8 mouse cellular contexts compared by ENCODE assay signal in genomic region chr1:161976255-161977182, GRCm38 (mm10). TPM values are rescaled to one million over a fixed set of nuclear protein-coding genes. Genes with fewer than 3 reads are reported as not detected.
DNase-seq lines count a peak whose midpoint lies in the region; ATAC-seq and TF ChIP-seq lines count a peak whose summit lies in the region.

No protein-coding gene starts in this region.

- H3K4me1 ChIP-seq in E14TG2a.4 (replicated peaks; ENCODE audit: low read depth, low read length) = peaks cover 18% of the 10 kb centered on the region
- H3K4me1 ChIP-seq in forebrain, embryonic 10.5 days = peaks cover 31% of the 10 kb centered on the region
- no peaks in the 10 kb centered on the region for H3K4me1 ChIP-seq in heart, postnatal 0 days (ENCODE audit: control insufficient read depth, insufficient read depth)
- H3K4me1 ChIP-seq in liver, embryonic 16.5 days (ENCODE audit: control insufficient read depth, low read depth, low read length) = peaks cover 8% of the 10 kb centered on the region
- no peaks in the 10 kb centered on the region for H3K4me1 ChIP-seq in neural tube, embryonic 14.5 days (ENCODE audit: control insufficient read depth, insufficient read depth, low read length)
- H3K4me1 ChIP-seq in testis, adult 2 months (ENCODE audit: control insufficient read depth, insufficient read depth, low read length) = peaks cover 12% of the 10 kb centered on the region

- peak overlapping the region; percentile 16; the same call in 1 of the 2 replicates for H3K9ac ChIP-seq in heart, postnatal 0 days (replicated peaks; ENCODE audit: low read depth, low read length)
- no peak overlapping the region for H3K9ac ChIP-seq in liver, embryonic 16.5 days (ENCODE audit: low read depth, low read length)
- H3K9ac ChIP-seq in neural tube, embryonic 14.5 days (replicated peaks; ENCODE audit: low read depth, low read length) = no peak overlapping the region

- H3K4me3 ChIP-seq in E14TG2a.4 (replicated peaks; ENCODE audit: low read length) = peak overlapping the region; percentile 32; the same call in 1 of the 2 replicates
- no peak overlapping the region for H3K4me3 ChIP-seq in forebrain, embryonic 10.5 days
- no peak overlapping the region for H3K4me3 ChIP-seq in heart, postnatal 0 days (ENCODE audit: low read depth, low read length)
- H3K4me3 ChIP-seq in liver, embryonic 16.5 days (ENCODE audit: low read depth, low read length) = no peak overlapping the region
- H3K4me3 ChIP-seq in neural tube, embryonic 14.5 days (ENCODE audit: low read depth, low read length) = no peak overlapping the region
- peak overlapping the region; percentile 58 for H3K4me3 ChIP-seq in testis, adult 2 months (ENCODE audit: control insufficient read depth, low read depth, low read length)

- no peaks in the 10 kb centered on the region for H3K9me3 ChIP-seq in E14TG2a.4 (ENCODE audit: low read length)
- H3K9me3 ChIP-seq in forebrain, embryonic 10.5 days = no peaks in the 10 kb centered on the region
- no peaks in the 10 kb centered on the region for H3K9me3 ChIP-seq in heart, postnatal 0 days (replicated peaks; ENCODE audit: control insufficient read depth, low read length)
- H3K9me3 ChIP-seq in liver, embryonic 16.5 days (replicated peaks; ENCODE audit: control insufficient read depth, low read length) = no peaks in the 10 kb centered on the region
- H3K9me3 ChIP-seq in neural tube, embryonic 14.5 days (ENCODE audit: control insufficient read depth, low read length) = no peaks in the 10 kb centered on the region

- peak overlapping the region; percentile 37; the same call in 1 of the 2 replicates for H3K27ac ChIP-seq in forebrain, embryonic 10.5 days
- H3K27ac ChIP-seq in heart, postnatal 0 days (ENCODE audit: low read depth) = no peak overlapping the region
- H3K27ac ChIP-seq in liver, embryonic 16.5 days (ENCODE audit: low read length) = no peak overlapping the region
- no peak overlapping the region for H3K27ac ChIP-seq in neural tube, embryonic 14.5 days (ENCODE audit: low read depth, low read length)
- no peak overlapping the region for H3K27ac ChIP-seq in testis, adult 2 months (ENCODE audit: control insufficient read depth, insufficient read depth, low read depth, low read length)

- peaks cover 3% of the 10 kb centered on the region for H3K27me3 ChIP-seq in E14TG2a.4 (ENCODE audit: insufficient read depth, low read length)
- H3K27me3 ChIP-seq in forebrain, embryonic 10.5 days (ENCODE audit: poor library complexity, severe bottlenecking) = no peaks in the 10 kb centered on the region
- H3K27me3 ChIP-seq in heart, postnatal 0 days (ENCODE audit: control insufficient read depth, insufficient read depth, low read length) = no peaks in the 10 kb centered on the region
- no peaks in the 10 kb centered on the region for H3K27me3 ChIP-seq in liver, embryonic 16.5 days (ENCODE audit: control insufficient read depth, insufficient read depth, low read depth, low read length)
- H3K27me3 ChIP-seq in neural tube, embryonic 14.5 days (ENCODE audit: control insufficient read depth, insufficient read depth, low read length) = no peaks in the 10 kb centered on the region
- no peaks in the 10 kb centered on the region for H3K27me3 ChIP-seq in testis, adult 2 months (ENCODE audit: control insufficient read depth, insufficient read depth, low read length)

- no peak for TF ChIP-seq POLR2A in testis, adult 2 months (IDR thresholded peaks at IDR 0.05; ENCODE audit: control insufficient read depth, low read depth, low read length)

- TF ChIP-seq EP300 in heart, postnatal 0 days (IDR thresholded peaks at IDR 0.05; ENCODE audit: low read depth) = no peak

- WGBS in forebrain, embryonic 10.5 days = 50% methylated on average over 16 of the region's 16 CpGs
- 41% methylated on average over 16 of the region's 16 CpGs for WGBS in heart, postnatal 0 days
- WGBS in liver, embryonic 16.5 days (ENCODE audit: insufficient replicate concordance) = 40% methylated on average over 16 of the region's 16 CpGs
- 52% methylated on average over 16 of the region's 16 CpGs for WGBS in neural tube, embryonic 14.5 days

- no peak overlapping the region for H3K4me2 ChIP-seq in heart, postnatal 0 days (ENCODE audit: low read depth, low read length)
- H3K4me2 ChIP-seq in liver, embryonic 16.5 days (ENCODE audit: low read depth, low read length) = no peak overlapping the region
- no peak overlapping the region for H3K4me2 ChIP-seq in neural tube, embryonic 14.5 days (ENCODE audit: low read depth, low read length)

- no peaks in the 10 kb centered on the region for H3K36me3 ChIP-seq in E14TG2a.4 (ENCODE audit: insufficient read depth, low read length)
- no peaks in the 10 kb centered on the region for H3K36me3 ChIP-seq in forebrain, embryonic 10.5 days (replicated peaks)
- no peaks in the 10 kb centered on the region for H3K36me3 ChIP-seq in heart, postnatal 0 days (replicated peaks; ENCODE audit: control insufficient read depth, insufficient read depth, low read length)
- H3K36me3 ChIP-seq in liver, embryonic 16.5 days (ENCODE audit: control insufficient read depth, insufficient read depth) = no peaks in the 10 kb centered on the region
- no peaks in the 10 kb centered on the region for H3K36me3 ChIP-seq in neural tube, embryonic 14.5 days (ENCODE audit: control insufficient read depth, insufficient read depth, low read length)
- no peaks in the 10 kb centered on the region for H3K36me3 ChIP-seq in testis, adult 2 months (ENCODE audit: control insufficient read depth, insufficient read depth, low read length)

- peak; percentile 47; the same call in 1 of the 2 replicates for ATAC-seq in heart, postnatal 0 days (ENCODE audit: insufficient read depth, low read depth)
- peak; percentile 62 for ATAC-seq in liver, embryonic 16.5 days (ENCODE audit: low read depth)
- peak; percentile 61 for ATAC-seq in neural tube, embryonic 14.5 days (ENCODE audit: low read depth)

- peak; percentile 61 for TF ChIP-seq CTCF in E14TG2a.4 (conservative IDR thresholded peaks at IDR 0.05; ENCODE audit: low read length)
- TF ChIP-seq CTCF in heart, postnatal 0 days (IDR thresholded peaks at IDR 0.05; ENCODE audit: low read depth) = peak; percentile 98
- TF ChIP-seq CTCF in testis, adult 2 months (IDR thresholded peaks at IDR 0.05; ENCODE audit: control insufficient read depth, insufficient read depth, insufficient replicate concordance, low read depth, low read length) = peak; percentile 38; the same call in 1 of the 2 replicates

- DNase-seq in c-Kit-positive CD71-negative TER-119-negative erythroid progenitor cells, embryonic 14.5 days (ENCODE audit: low read depth) = peak; percentile 92
- peak; percentile 69 for DNase-seq in forebrain, embryonic 10.5 days (ENCODE audit: extremely low spot score, low spot score)
- peak; percentile 89 for DNase-seq in heart, postnatal 0 days (ENCODE audit: low spot score)
- peak; percentile 86 to 88 for DNase-seq in kidney, postnatal 36 days

RNA-seq across cellular contexts. Expression of gene 4930558K02Rik, which starts 2.9 kb away (rescaled TPM):
- not detected in 2 replicates for polyA plus RNA-seq in forebrain, embryonic 10.5 days (2016; fragmentation: Nextera tagmentation; extraction: Ambion mirVana)
- not detected in 2 replicates for total RNA-seq in heart, postnatal 0 days (2014; rRNA removed; ENCODE audit: low replicate concordance)
- not detected in 2 replicates for polyA plus RNA-seq in heart, postnatal 0 days (2015; fragmentation: Nextera tagmentation; extraction: Ambion mirVana)
- polyA plus RNA-seq in liver, embryonic 16.5 days (2015; fragmentation: Nextera tagmentation; extraction: Ambion mirVana) = not detected in 2 replicates
- 0.20 TPM in 1 of 2 replicates, not detected in the other for polyA plus RNA-seq in neural tube, embryonic 14.5 days (2014; fragmentation: Nextera tagmentation; extraction: Ambion mirVana)
- 12.8 and 18.1 TPM in 2 replicates for polyA plus RNA-seq in testis, adult 2 months (2012; rRNA removed)

RNA-seq across cellular contexts. Expression of gene Pigc, which starts 7.5 kb away (rescaled TPM):
- 21.0 and 25.0 TPM in 2 replicates for polyA plus RNA-seq in forebrain, embryonic 10.5 days (2016; fragmentation: Nextera tagmentation; extraction: Ambion mirVana)
- total RNA-seq in heart, postnatal 0 days (2014; rRNA removed; ENCODE audit: low replicate concordance) = 19.1 and 24.0 TPM in 2 replicates
- 25.0 and 25.8 TPM in 2 replicates for polyA plus RNA-seq in heart, postnatal 0 days (2015; fragmentation: Nextera tagmentation; extraction: Ambion mirVana)
- polyA plus RNA-seq in liver, embryonic 16.5 days (2015; fragmentation: Nextera tagmentation; extraction: Ambion mirVana) = 11.0 and 11.1 TPM in 2 replicates
- polyA plus RNA-seq in neural tube, embryonic 14.5 days (2014; fragmentation: Nextera tagmentation; extraction: Ambion mirVana) = 32.8 and 35.4 TPM in 2 replicates
- polyA plus RNA-seq in testis, adult 2 months (2012; rRNA removed) = 30.6 and 41.5 TPM in 2 replicates

Comparison
In these comparisons a context has a peak if more than half of its experiments do, and no peak if none do; other contexts are left out.
1. H3K4me3 ChIP-seq: peak in E14TG2a.4 (single experiment) and testis, adult 2 months (single experiment); none in forebrain, embryonic 10.5 days (single experiment), heart, postnatal 0 days (single experiment), liver, embryonic 16.5 days (single experiment) and neural tube, embryonic 14.5 days (single experiment).
2. CTCF ChIP-seq: peak in every context shown above with its lines; median percentile 98 in heart, postnatal 0 days; 61 in E14TG2a.4; 38 in testis, adult 2 months.
3. RNA of gene 4930558K02Rik, which starts 2.9 kb away (polyA plus RNA-seq): 12.8 to 18.1 TPM in testis, adult 2 months; 0.20 TPM in neural tube, embryonic 14.5 days, not detected in heart, postnatal 0 days, not detected in liver, embryonic 16.5 days and not detected in forebrain, embryonic 10.5 days; every median in the first group is over 10 times any median in the second.
4. Peak in every context shown above with its lines, with median percentiles within 50 percentile points of each other: DNase-seq and ATAC-seq.